Mouse (Mus musculus) retina, embryonic 14.5 days (tissue): ENCODE measurements at regions not wholly inside any gene's neighbourhood (a gene's known extent, or its start where the extent isn't known, plus 50 kb on each side); places are given as distances from the start of the nearest gene placed in this dataset.

ENCODE experiments used
- DNase-seq: peaks from one replicate; pipeline ENCODE4 v3.0.0-alpha.2; 2015; ENCODE audit warnings: low spot score

DNA sequence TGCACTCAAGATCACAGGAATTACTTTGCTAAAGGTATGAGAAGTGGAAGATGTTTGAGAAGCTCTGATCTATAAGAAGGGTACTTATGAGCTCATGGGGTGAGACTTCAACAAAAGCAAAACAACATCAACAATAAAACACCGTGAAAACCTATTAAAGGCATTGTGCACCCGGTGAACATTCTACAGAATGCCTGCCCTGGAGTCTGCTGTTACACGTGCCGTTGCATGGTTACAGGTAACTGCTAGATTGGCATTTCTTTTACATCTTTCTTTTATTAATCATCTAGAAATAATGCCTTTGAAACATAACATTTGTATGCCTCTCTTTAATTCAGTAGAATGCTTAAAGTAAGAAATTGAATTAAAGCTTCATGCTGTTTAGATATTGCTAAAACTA, 661.0 kb downstream of the Pcdh18 start:
- no peak for DNase-seq

DNA sequence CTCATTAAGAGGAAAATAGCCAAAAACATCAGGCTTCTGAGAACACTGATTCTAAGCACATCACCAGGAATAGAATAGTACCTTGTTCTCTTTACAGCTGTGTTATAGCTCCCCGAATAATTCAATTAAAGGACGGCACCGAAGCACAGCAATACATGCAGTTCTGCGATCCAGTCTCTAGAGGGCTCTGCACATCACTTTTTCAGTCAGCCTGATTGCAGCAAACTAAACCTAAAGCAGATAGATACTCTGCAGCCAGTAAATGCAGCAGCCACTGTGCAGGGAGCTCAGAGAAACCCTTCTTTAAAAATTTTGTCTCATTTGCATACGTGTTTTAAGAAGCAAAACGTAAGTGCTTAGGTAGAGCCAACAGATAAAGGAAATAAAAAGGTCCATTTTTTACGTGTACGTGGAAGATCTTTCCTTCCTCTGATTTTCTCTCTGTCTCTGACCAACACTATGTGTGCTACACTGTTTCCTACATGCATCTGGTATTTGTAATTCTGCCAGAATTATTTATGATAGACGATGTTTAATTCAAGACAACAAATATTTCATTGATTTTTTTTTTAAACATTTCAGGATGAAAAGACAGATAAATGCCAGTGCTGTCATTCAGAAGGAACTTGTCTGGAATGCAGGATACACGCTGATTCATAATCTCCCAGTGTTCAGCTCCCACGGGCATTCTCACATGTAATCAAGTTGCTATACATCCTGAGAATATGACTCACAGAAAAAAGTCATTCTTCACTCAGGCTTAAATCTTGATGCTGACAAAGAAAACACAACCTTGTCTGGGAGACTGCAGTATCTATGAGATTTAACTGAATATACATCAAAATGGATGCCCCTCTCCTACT, 663.1 kb downstream of the Pcdh18 start:
- peak; percentile 87 for DNase-seq

DNA sequence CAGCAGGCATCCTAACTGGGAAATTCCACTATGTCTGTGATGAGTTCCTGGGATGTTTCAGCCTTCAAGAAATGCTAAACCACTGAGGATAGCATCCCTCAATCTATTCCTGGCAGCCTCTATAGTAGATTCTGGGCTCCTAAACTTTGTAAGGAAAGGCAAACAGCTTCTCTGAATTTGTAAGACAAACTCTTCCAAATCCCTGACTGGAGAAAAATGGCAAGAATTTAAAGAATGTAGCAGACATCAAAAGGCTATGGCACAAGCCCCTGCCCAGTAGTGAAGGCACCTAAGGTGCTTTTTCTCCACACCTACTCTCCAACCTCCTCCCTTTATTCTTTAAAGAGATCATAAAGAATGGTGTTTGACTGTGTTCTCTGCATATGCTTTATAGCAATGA, 688.3 kb downstream of the Pcdh18 start:
- DNase-seq = no peak

DNA sequence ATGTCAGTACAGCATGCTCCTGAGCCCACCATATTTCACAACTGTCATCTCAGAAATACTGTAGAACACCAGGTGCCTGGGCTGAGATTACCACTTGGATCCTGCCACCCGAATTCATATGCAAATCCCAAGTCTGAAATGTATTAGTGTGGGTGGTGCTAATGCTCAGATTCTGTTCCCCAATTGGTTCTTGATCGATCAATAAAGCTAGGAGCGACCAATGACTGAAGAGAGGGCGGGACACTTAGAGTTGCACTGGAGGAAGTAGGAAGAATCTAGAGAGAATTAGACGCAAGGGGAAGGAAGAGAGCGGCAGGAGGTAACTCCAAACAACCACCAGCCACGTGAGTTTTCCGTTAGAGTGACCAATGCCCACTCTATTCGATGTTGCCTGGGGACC, 695.0 kb downstream of the Pcdh18 start:
- DNase-seq = no peak

DNA sequence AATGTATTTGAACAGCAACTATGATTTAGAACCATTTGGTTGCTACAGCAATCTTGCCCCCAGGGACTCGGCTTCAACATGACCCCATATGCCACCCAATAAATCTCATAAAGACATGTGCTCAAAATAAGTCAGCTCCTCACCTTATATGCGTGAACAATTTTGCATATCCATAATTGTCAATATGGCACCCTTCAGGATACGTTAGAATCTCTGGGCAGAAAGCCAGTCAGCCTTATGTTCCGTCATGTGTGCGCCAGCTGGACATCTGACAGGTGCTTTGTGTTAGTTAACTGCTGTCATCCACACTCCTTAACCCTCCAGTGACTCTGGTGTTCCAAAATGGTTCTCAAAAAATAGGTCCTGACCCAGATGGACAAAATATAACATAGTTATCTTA, 724.1 kb downstream of the Pcdh18 start:
- DNase-seq = peak; percentile 78

DNA sequence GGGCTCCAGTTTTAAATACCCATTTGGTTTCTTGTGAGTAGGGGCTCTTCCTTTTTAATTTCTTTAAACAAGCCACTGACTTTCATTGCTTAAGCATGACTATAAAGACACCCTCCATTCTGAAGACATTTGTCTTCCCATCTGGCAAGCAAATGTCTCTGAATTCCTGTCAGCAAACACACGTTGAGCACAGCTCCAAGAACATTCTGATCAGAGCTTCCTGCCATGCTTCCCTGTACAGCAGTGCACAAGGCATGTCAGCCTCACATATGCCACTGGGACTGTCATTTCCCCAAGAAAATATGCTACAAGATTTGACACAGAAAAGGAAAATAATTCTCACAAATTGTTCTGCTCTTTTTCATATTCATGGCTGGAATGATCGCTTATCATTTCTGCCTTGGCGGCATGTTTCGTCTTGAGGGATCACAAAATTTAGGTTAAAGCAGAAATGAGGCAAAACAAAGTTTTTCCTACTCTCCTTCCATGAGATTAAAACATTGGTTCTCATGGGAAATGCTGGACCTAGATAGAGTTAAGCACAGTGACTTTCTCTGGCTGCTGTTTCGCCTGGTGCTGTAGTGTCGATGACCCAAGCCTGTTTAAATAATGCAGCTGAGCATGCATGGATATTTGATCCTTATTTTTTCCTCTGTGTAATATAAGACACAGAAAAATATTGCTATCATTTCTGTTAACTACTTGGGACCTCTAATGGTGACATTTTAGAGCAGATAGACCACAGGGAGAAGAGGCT, 747.7 kb downstream of the Pcdh18 start:
- no peak for DNase-seq
